Mouse (Mus musculus) heart, adult 9 months (tissue): Measurements from ENCODE around the gene A3galt2.
A peak's percentile ranks its signal among the peaks of the same experiment; 100 is the strongest.

Experiments used
- DNase-seq, 2 experiments: peaks; one replicate each; pipeline ENCODE4 v3.0.0; 2022; ENCODE audit warnings: low spot score in 2 of 2

A3galt2 gene

GRCm38 (mm10) chr4:128755064-128755463 is at the start of gene A3galt2:
A3galt2 (plus strand) TSS chr4:128755364.
- no peak for DNase-seq

GRCm38 (mm10) chr4:128706626-128707025 is 48.5 kb upstream of the A3galt2 start:
- DNase-seq, result peak; percentile 38 to 47

- no peak for DNase-seq
Observed at GRCm38 (mm10) chr4:128707384-128707783, 47.8 kb upstream of the A3galt2 start.

GRCm38 (mm10) chr4:128709061-128709780 is 45.9 kb upstream of the A3galt2 start:
- DNase-seq, result no peak

GRCm38 (mm10) chr4:128709781-128710166 is 45.4 kb upstream of the A3galt2 start:
- DNase-seq, result no peak

- DNase-seq, result no peak
Observed at GRCm38 (mm10) chr4:128710286-128710685, 44.9 kb upstream of the A3galt2 start.

- no peak for DNase-seq
Observed at GRCm38 (mm10) chr4:128710800-128711199, 44.4 kb upstream of the A3galt2 start.

GRCm38 (mm10) chr4:128711455-128712135 is 43.6 kb upstream of the A3galt2 start:
- peak; percentile 79 to 91 for DNase-seq

- no peak for DNase-seq
Observed at GRCm38 (mm10) chr4:128712136-128712655, 43.0 kb upstream of the A3galt2 start.

GRCm38 (mm10) chr4:128712941-128713340 is 42.2 kb upstream of the A3galt2 start:
- DNase-seq, result no peak

- DNase-seq, result no peak
Observed at GRCm38 (mm10) chr4:128715241-128716204, 39.6 kb upstream of the A3galt2 start.

GRCm38 (mm10) chr4:128716279-128716678 is 38.9 kb upstream of the A3galt2 start:
- DNase-seq, result no peak

GRCm38 (mm10) chr4:128716731-128717130 is 38.4 kb upstream of the A3galt2 start:
- DNase-seq, result no peak

GRCm38 (mm10) chr4:128720110-128720509 is 35.1 kb upstream of the A3galt2 start:
- no peak for DNase-seq

GRCm38 (mm10) chr4:128721061-128721648 is 34.0 kb upstream of the A3galt2 start:
- no peak for DNase-seq

- no peak for DNase-seq
Observed at GRCm38 (mm10) chr4:128721761-128722160, 33.4 kb upstream of the A3galt2 start.

GRCm38 (mm10) chr4:128722932-128723331 is 32.2 kb upstream of the A3galt2 start:
- DNase-seq, result no peak

- DNase-seq, result no peak
Observed at GRCm38 (mm10) chr4:128723431-128723830, 31.7 kb upstream of the A3galt2 start.

GRCm38 (mm10) chr4:128724059-128724458 is 31.1 kb upstream of the A3galt2 start:
- DNase-seq, result peak; percentile 72 to 74

- peak; percentile 82 to 88 for DNase-seq
Observed at GRCm38 (mm10) chr4:128727019-128727720, 28.0 kb upstream of the A3galt2 start.
